ENCODE assay signal across 9 mouse cellular contexts in the genomic region with DNA sequence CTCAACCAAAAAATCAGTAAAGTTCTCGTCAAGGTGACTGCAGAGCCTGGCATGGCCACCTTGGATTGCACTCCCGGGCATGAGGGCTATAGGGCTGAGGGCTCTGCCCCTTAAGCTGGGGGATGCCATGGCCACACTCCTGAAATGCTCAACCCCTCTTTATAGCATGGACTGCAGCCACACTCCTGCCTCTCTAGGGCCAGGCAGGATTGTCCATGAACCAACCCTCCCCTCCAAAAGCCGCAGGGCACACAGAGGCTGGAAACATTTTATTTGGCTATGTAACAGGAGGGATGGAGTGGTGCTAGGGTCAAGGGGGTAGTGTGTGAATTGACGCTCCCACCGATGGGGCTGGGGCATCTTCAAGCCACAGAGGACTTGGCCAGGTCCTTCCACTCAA. TPM values are rescaled to one million over a fixed set of nuclear protein-coding genes. Genes with fewer than 3 reads are reported as not detected.
DNase-seq lines count a peak whose midpoint lies in the region; ATAC-seq lines count a peak whose summit lies in the region.
"Had no signal": no experiment of that assay in that cellular context is flagged by ENCODE, and none has a peak within 500 bp of the region (broad histone marks: within the 10 kb centered on the region; RNA-seq: fewer than 3 reads in every experiment).

No protein-coding gene starts in this region.

- H3K9ac ChIP-seq in neural tube, embryonic 12.5 days: no peak overlapping the region
- H3K9ac ChIP-seq in neural tube, embryonic 15.5 days (replicated peaks): no peak overlapping the region

- peaks cover 50% of the 10 kb centered on the region for H3K4me1 ChIP-seq in erythroblast, embryonic 14.5 days (ENCODE audit: control insufficient read depth)
- H3K4me1 ChIP-seq in neural tube, embryonic 12.5 days: peaks cover 8% of the 10 kb centered on the region; the same call in 1 of the 2 replicates
- peaks cover 35% of the 10 kb centered on the region for H3K4me1 ChIP-seq in neural tube, embryonic 15.5 days

- 84% methylated on average over 5 of the region's 5 CpGs for WGBS in neural tube, embryonic 12.5 days
- WGBS in neural tube, embryonic 15.5 days: 89% methylated on average over 5 of the region's 5 CpGs

- no peaks in the 10 kb centered on the region for H3K9me3 ChIP-seq in erythroblast, embryonic 14.5 days (ENCODE audit: control insufficient read depth, low read length)
- no peaks in the 10 kb centered on the region for H3K9me3 ChIP-seq in neural tube, embryonic 12.5 days
- H3K9me3 ChIP-seq in neural tube, embryonic 15.5 days (replicated peaks): no peaks in the 10 kb centered on the region

- H3K36me3 ChIP-seq in erythroblast, embryonic 14.5 days (ENCODE audit: control insufficient read depth): peaks cover 19% of the 10 kb centered on the region
- H3K36me3 ChIP-seq in neural tube, embryonic 12.5 days: peaks cover 52% of the 10 kb centered on the region
- H3K36me3 ChIP-seq in neural tube, embryonic 15.5 days: peaks cover 38% of the 10 kb centered on the region

- H3K27me3 ChIP-seq in erythroblast, embryonic 14.5 days (ENCODE audit: control insufficient read depth): 0 out of 2 replicates have a peak, but pooled peaks cover 2% of the 10 kb centered on the region
- H3K27me3 ChIP-seq in neural tube, embryonic 12.5 days (replicated peaks): no peaks in the 10 kb centered on the region
- no peaks in the 10 kb centered on the region for H3K27me3 ChIP-seq in neural tube, embryonic 15.5 days (replicated peaks)

- peak; percentile 21 for DNase-seq in kidney, adult 11 months
- no peak for DNase-seq in kidney, postnatal 4 days
- DNase-seq in neural tube, embryonic 10.5 days (ENCODE audit: extremely low spot score, low spot score): no peak
- DNase-seq in frontal cortex, postnatal 36 days (ENCODE audit: low spot score in 2 of 2): no peak

- no peak overlapping the region for H3K4me2 ChIP-seq in neural tube, embryonic 12.5 days (replicated peaks)
- H3K4me2 ChIP-seq in neural tube, embryonic 15.5 days: no peak overlapping the region

- no peak for ATAC-seq in erythroblast, adult 5-6 weeks (replicated peaks; ENCODE audit: low FRiP score, poor library complexity, severe bottlenecking)
- peak; percentile 23; the same call in 1 of the 2 replicates for ATAC-seq in neural tube, embryonic 12.5 days (ENCODE audit: low FRiP score, low read depth)
- ATAC-seq in neural tube, embryonic 15.5 days (ENCODE audit: low FRiP score): no peak

- H3K4me3 ChIP-seq in erythroblast, embryonic 14.5 days (replicated peaks): peak overlapping the region; percentile 81
- H3K4me3 ChIP-seq in neural tube, embryonic 12.5 days: no peak overlapping the region
- no peak overlapping the region for H3K4me3 ChIP-seq in neural tube, embryonic 15.5 days (replicated peaks)

- H3K27ac ChIP-seq in neural tube, embryonic 12.5 days: no peak overlapping the region
- peak overlapping the region; percentile 96 for H3K27ac ChIP-seq in neural tube, embryonic 15.5 days (replicated peaks)

RNA-seq across cellular contexts. Expression of a gene that starts 0.6 kb away (rescaled TPM):
- polyA plus RNA-seq in erythroblast, embryonic 14.5 days (2012): 2.6 and 2.7 TPM in 2 replicates
- 2.7 and 3.3 TPM in 2 replicates for total RNA-seq in erythroblast, adult 5-6 weeks (2015; ENCODE audit: low replicate concordance)
- 1.3 and 2.8 TPM in 2 replicates for total RNA-seq in erythroblast, adult 5-6 weeks (2017; ENCODE audit: low replicate concordance)
- 13.9 and 16.1 TPM in 2 replicates for polyA plus RNA-seq in neural tube, embryonic 12.5 days (2016; fragmentation: Nextera tagmentation; extraction: Ambion mirVana)
- 20.6 and 21.9 TPM in 2 replicates for polyA plus RNA-seq in neural tube, embryonic 15.5 days (2015; fragmentation: Nextera tagmentation; extraction: Ambion mirVana)

RNA-seq across cellular contexts. Expression of a gene that starts 7.7 kb away (rescaled TPM):
- 0.08 and 0.09 TPM in 2 replicates for polyA plus RNA-seq in erythroblast, embryonic 14.5 days (2012)
- not detected in 2 replicates for total RNA-seq in erythroblast, adult 5-6 weeks (2015; ENCODE audit: low replicate concordance)
- 0.43 TPM in 1 of 2 replicates, not detected in the other for total RNA-seq in erythroblast, adult 5-6 weeks (2017; ENCODE audit: low replicate concordance)
- 79.5 and 82.3 TPM in 2 replicates for polyA plus RNA-seq in neural tube, embryonic 12.5 days (2016; fragmentation: Nextera tagmentation; extraction: Ambion mirVana)
- 89.4 and 104 TPM in 2 replicates for polyA plus RNA-seq in neural tube, embryonic 15.5 days (2015; fragmentation: Nextera tagmentation; extraction: Ambion mirVana)

RNA-seq across cellular contexts. Expression of a gene that starts 7.9 kb away (rescaled TPM):
- not detected in 2 replicates for polyA plus RNA-seq in erythroblast, embryonic 14.5 days (2012)
- total RNA-seq in erythroblast, adult 5-6 weeks (2015; ENCODE audit: low replicate concordance): not detected in 2 replicates
- not detected in 2 replicates for total RNA-seq in erythroblast, adult 5-6 weeks (2017; ENCODE audit: low replicate concordance)
- 2.7 and 4.0 TPM in 2 replicates for polyA plus RNA-seq in neural tube, embryonic 12.5 days (2016; fragmentation: Nextera tagmentation; extraction: Ambion mirVana)
- polyA plus RNA-seq in neural tube, embryonic 15.5 days (2015; fragmentation: Nextera tagmentation; extraction: Ambion mirVana): 17.2 and 19.0 TPM in 2 replicates
- total RNA-seq: gastrocnemius, postnatal 4 days had no signal

RNA-seq across cellular contexts. Expression of a gene that starts 22.0 kb away (rescaled TPM):
- 0.01 TPM in 1 of 2 replicates, not detected in the other for polyA plus RNA-seq in erythroblast, embryonic 14.5 days (2012)
- 0.42 TPM in 1 of 2 replicates, not detected in the other for total RNA-seq in erythroblast, adult 5-6 weeks (2015; ENCODE audit: low replicate concordance)
- 0.84 TPM in 1 of 2 replicates, not detected in the other for total RNA-seq in erythroblast, adult 5-6 weeks (2017; ENCODE audit: low replicate concordance)
- polyA plus RNA-seq in neural tube, embryonic 12.5 days (2016; fragmentation: Nextera tagmentation; extraction: Ambion mirVana): 11.8 and 12.4 TPM in 2 replicates
- 7.3 and 10.4 TPM in 2 replicates for polyA plus RNA-seq in neural tube, embryonic 15.5 days (2015; fragmentation: Nextera tagmentation; extraction: Ambion mirVana)

RNA-seq across cellular contexts. Expression of a gene that starts 22.4 kb away (rescaled TPM):
- polyA plus RNA-seq in erythroblast, embryonic 14.5 days (2012): 2.9 and 3.8 TPM in 2 replicates
- total RNA-seq in erythroblast, adult 5-6 weeks (2015; ENCODE audit: low replicate concordance): 7.3 and 8.6 TPM in 2 replicates
- total RNA-seq in erythroblast, adult 5-6 weeks (2017; ENCODE audit: low replicate concordance): 3.4 and 7.1 TPM in 2 replicates
- 89.3 and 90.6 TPM in 2 replicates for polyA plus RNA-seq in neural tube, embryonic 12.5 days (2016; fragmentation: Nextera tagmentation; extraction: Ambion mirVana)
- polyA plus RNA-seq in neural tube, embryonic 15.5 days (2015; fragmentation: Nextera tagmentation; extraction: Ambion mirVana): 99.2 and 99.9 TPM in 2 replicates

Comparison
In these comparisons a context has a peak if more than half of its experiments do, and no peak if none do; other contexts are left out.
1. RNA of a gene that starts 7.7 kb away (polyA plus RNA-seq): 89.4 to 104 TPM in neural tube, embryonic 15.5 days and 79.5 to 82.3 TPM in neural tube, embryonic 12.5 days; 0.08 to 0.09 TPM in erythroblast, embryonic 14.5 days; every median in the first group is over 10 times any median in the second.